In genomic region chr17:35741589-35742226, GRCm38 (mm10) we compare ENCODE assay signal across 13 mouse cellular contexts. TPM values are rescaled to one million over a fixed set of nuclear protein-coding genes. Genes with fewer than 3 reads are reported as not detected.
DNase-seq lines count a peak whose midpoint lies in the region; ATAC-seq and TF ChIP-seq lines count a peak whose summit lies in the region.
"Had no signal": no experiment of that assay in that cellular context is flagged by ENCODE, and none has a peak within 500 bp of the region (broad histone marks: within the 10 kb centered on the region; RNA-seq: fewer than 3 reads in every experiment).

No protein-coding gene starts in this region.

- no peak for TF ChIP-seq CTCF in spleen, adult 2 months (IDR thresholded peaks at IDR 0.05; ENCODE audit: extremely low read depth, insufficient read depth, insufficient read length, insufficient replicate concordance)
- TF ChIP-seq CTCF in stomach, postnatal 0 days (IDR thresholded peaks at IDR 0.05; ENCODE audit: low read depth), result no peak

- 53% methylated on average over 9 of the region's 9 CpGs for WGBS in spleen, adult 2 months
- WGBS in liver, embryonic 15.5 days (ENCODE audit: insufficient replicate concordance), result 23% methylated on average over 9 of the region's 9 CpGs
- 54% methylated on average over 9 of the region's 9 CpGs for WGBS in stomach, postnatal 0 days

- H3K4me1 ChIP-seq in spleen, adult 2 months (ENCODE audit: control insufficient read depth, insufficient read depth, insufficient read length), result no peaks in the 10 kb centered on the region
- peaks cover 80% of the 10 kb centered on the region for H3K4me1 ChIP-seq in liver, embryonic 15.5 days (replicated peaks)
- no peaks in the 10 kb centered on the region for H3K4me1 ChIP-seq in stomach, postnatal 0 days (replicated peaks; ENCODE audit: control insufficient read depth, insufficient read depth)
- H3K4me1 ChIP-seq: hindbrain, embryonic 12.5 days had no signal

- TF ChIP-seq POLR2A in spleen, adult 2 months (IDR thresholded peaks at IDR 0.05; ENCODE audit: low read depth, low read length), result no peak

- H3K9me3 ChIP-seq in liver, embryonic 15.5 days (replicated peaks), result no peaks in the 10 kb centered on the region
- H3K9me3 ChIP-seq in stomach, postnatal 0 days (ENCODE audit: control insufficient read depth, low read length), result no peaks in the 10 kb centered on the region
- H3K9me3 ChIP-seq: embryonic facial prominence, embryonic 10.5 days; hindbrain, embryonic 12.5 days had no signal

- H3K9ac ChIP-seq in liver, embryonic 15.5 days, result peak overlapping the region; percentile 52
- H3K9ac ChIP-seq in stomach, postnatal 0 days (ENCODE audit: low read length), result no peak overlapping the region
- H3K9ac ChIP-seq: hindbrain, embryonic 12.5 days had no signal

- H3K36me3 ChIP-seq in spleen, adult 2 months (ENCODE audit: control insufficient read depth, insufficient read depth, low read length), result no peaks in the 10 kb centered on the region
- no peaks in the 10 kb centered on the region for H3K36me3 ChIP-seq in liver, embryonic 15.5 days (replicated peaks)
- no peaks in the 10 kb centered on the region for H3K36me3 ChIP-seq in stomach, postnatal 0 days (ENCODE audit: control insufficient read depth, insufficient read depth, low read length)
- H3K36me3 ChIP-seq: embryonic facial prominence, embryonic 10.5 days; hindbrain, embryonic 12.5 days had no signal

- H3K27me3 ChIP-seq in spleen, adult 2 months (ENCODE audit: control insufficient read depth, insufficient read depth, low read length), result no peaks in the 10 kb centered on the region
- peaks cover 11% of the 10 kb centered on the region; the same call in 1 of the 2 replicates for H3K27me3 ChIP-seq in liver, embryonic 15.5 days
- H3K27me3 ChIP-seq in stomach, postnatal 0 days (ENCODE audit: control insufficient read depth, insufficient read depth, low read length), result no peaks in the 10 kb centered on the region

- H3K4me3 ChIP-seq in spleen, adult 2 months (ENCODE audit: extremely low read depth, insufficient read depth, insufficient read length), result no peak overlapping the region
- peak overlapping the region; percentile 18 for H3K4me3 ChIP-seq in liver, embryonic 15.5 days (replicated peaks)
- no peak overlapping the region for H3K4me3 ChIP-seq in stomach, postnatal 0 days (ENCODE audit: low read depth, low read length)
- H3K4me3 ChIP-seq: embryonic facial prominence, embryonic 10.5 days; hindbrain, embryonic 12.5 days had no signal

- peak; percentile 91 for ATAC-seq in liver, embryonic 15.5 days (ENCODE audit: insufficient read depth)
- peak; percentile 68 for ATAC-seq in stomach, postnatal 0 days (ENCODE audit: low FRiP score, low TSS enrichment)
- ATAC-seq: forebrain, embryonic 16.5 days had no signal

- DNase-seq in spleen, adult 2 months (ENCODE audit: low read depth in 1 of 2, low spot score in 2 of 2), result no peak
- DNase-seq in spleen, adult 18-20 months, result no peak
- DNase-seq in c-Kit-positive CD71-positive TER-119-positive erythroid progenitor cells, embryonic 14.5 days (ENCODE audit: low spot score), result peak; percentile 92
- DNase-seq in stomach, postnatal 0 days (ENCODE audit: low spot score), result peak; percentile 58
- DNase-seq in cerebellum, adult 11 months, result no peak
- DNase-seq in cerebellum, adult 18-20 months, result no peak
- DNase-seq in kidney, adult 9 months, result no peak
- DNase-seq: kidney, postnatal 10 days; thymus, postnatal 25 days had no signal

- no peak for TF ChIP-seq EP300 in stomach, postnatal 0 days (optimal IDR thresholded peaks at IDR 0.05)

- H3K4me2 ChIP-seq in liver, embryonic 15.5 days, result peak overlapping the region; percentile 63
- no peak overlapping the region for H3K4me2 ChIP-seq in stomach, postnatal 0 days (replicated peaks; ENCODE audit: low read depth)
- H3K4me2 ChIP-seq: hindbrain, embryonic 12.5 days had no signal

- peak overlapping the region; percentile 78 for H3K27ac ChIP-seq in spleen, adult 2 months (ENCODE audit: insufficient read depth, low read length)
- H3K27ac ChIP-seq in liver, embryonic 15.5 days (replicated peaks), result peak overlapping the region; percentile 98
- no peak overlapping the region for H3K27ac ChIP-seq in stomach, postnatal 0 days (replicated peaks)
- H3K27ac ChIP-seq: embryonic facial prominence, embryonic 10.5 days; hindbrain, embryonic 12.5 days had no signal

RNA-seq across cellular contexts. Expression of gene Ddr1, which starts 37.3 kb away (rescaled TPM):
- 27.0 and 38.7 TPM in 2 replicates for polyA plus RNA-seq in spleen, adult 2 months (2012; rRNA removed)
- 2.6 and 3.4 TPM in 2 replicates for polyA plus RNA-seq in liver, embryonic 15.5 days (2015; fragmentation: Nextera tagmentation; extraction: Ambion mirVana)
- polyA plus RNA-seq in stomach, postnatal 0 days (2015; fragmentation: Nextera tagmentation; extraction: Ambion mirVana), result 50.8 TPM in 2 replicates

Comparison
In these comparisons a context has a peak if more than half of its experiments do, and no peak if none do; other contexts are left out.
1. DNase-seq: peak in c-Kit-positive CD71-positive TER-119-positive erythroid progenitor cells, embryonic 14.5 days (single experiment) and stomach, postnatal 0 days (single experiment); none in spleen, adult 2 months (0 of 2), spleen, adult 18-20 months (0 of 2), cerebellum, adult 11 months (single experiment), cerebellum, adult 18-20 months (0 of 2) and kidney, adult 9 months (single experiment).